Mouse (Mus musculus) heart, postnatal 10 days (tissue): ENCODE results near the gene Slc28a1. TPM values are rescaled to one million over a fixed set of nuclear protein-coding genes. Genes with fewer than 3 reads are reported as not detected.
"Not testable (repeated sequence)": the region's sequence is repeated elsewhere in the genome, so short reads cannot be mapped to it uniquely, and the experiment has no call there.

ENCODE experiments used
- DNase-seq, 2 experiments: peaks; one replicate each; pipeline ENCODE4 v3.0.0; 2021
- intact Hi-C: fragments of 180-260 bp; cut with DNase I; formaldehyde crosslinking; loops from one replicate; pipeline ENCODE4 v1.15.1; 2025
- total RNA-seq, 2 experiments: library from RNA; stranded (reverse); gene quantifications; 2 replicates each; pipeline ENCODE4 v1.2.3; 2021

Gene Slc28a1
- total RNA-seq, 2 experiments from 2014 or later: 0.20 to 0.53 TPM

DNA sequence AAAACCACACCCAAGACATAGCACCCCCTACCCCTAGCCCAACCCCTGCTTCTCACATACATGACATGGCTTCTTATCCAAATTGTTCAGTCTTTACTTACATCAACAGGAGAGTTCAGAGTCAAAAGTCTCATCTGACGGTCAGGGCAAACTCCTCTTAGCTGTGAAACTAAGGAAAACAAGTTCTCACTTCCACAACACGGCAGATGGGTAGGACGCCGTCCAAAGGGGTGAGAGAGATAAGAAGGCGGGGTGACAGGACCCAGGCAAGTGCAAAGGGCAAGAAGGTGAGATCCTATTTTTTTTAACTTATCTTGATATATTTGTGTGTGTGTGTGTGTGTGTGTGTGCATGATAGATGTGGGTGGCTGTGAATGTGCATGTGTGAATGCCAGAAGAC lies 9.0 kb downstream of the Slc28a1 start:
- no peak for DNase-seq
- intact Hi-C loops: no loop called here

DNA sequence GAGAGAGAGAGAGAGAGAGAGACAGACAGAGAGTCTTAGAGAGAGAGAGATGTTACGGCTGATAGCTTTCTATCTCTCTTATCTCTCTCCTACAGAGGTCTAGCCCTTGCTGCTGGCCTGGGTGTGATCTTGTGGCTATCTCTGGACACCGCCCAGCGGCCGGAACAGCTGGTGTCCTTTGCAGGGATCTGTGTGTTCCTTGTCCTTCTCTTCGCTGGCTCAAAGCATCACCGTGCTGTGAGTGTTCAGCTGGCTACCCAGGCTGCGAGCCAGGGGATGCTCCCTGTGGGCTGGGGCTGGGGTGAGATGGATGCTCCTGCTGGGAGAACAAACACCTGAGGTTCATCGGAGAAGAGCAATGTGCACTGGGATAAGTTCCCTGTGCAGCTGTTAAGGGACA lies 10.2 kb downstream of the Slc28a1 start:
- intact Hi-C loops: no loop called here
- peak; percentile 59 to 60 for DNase-seq

DNA sequence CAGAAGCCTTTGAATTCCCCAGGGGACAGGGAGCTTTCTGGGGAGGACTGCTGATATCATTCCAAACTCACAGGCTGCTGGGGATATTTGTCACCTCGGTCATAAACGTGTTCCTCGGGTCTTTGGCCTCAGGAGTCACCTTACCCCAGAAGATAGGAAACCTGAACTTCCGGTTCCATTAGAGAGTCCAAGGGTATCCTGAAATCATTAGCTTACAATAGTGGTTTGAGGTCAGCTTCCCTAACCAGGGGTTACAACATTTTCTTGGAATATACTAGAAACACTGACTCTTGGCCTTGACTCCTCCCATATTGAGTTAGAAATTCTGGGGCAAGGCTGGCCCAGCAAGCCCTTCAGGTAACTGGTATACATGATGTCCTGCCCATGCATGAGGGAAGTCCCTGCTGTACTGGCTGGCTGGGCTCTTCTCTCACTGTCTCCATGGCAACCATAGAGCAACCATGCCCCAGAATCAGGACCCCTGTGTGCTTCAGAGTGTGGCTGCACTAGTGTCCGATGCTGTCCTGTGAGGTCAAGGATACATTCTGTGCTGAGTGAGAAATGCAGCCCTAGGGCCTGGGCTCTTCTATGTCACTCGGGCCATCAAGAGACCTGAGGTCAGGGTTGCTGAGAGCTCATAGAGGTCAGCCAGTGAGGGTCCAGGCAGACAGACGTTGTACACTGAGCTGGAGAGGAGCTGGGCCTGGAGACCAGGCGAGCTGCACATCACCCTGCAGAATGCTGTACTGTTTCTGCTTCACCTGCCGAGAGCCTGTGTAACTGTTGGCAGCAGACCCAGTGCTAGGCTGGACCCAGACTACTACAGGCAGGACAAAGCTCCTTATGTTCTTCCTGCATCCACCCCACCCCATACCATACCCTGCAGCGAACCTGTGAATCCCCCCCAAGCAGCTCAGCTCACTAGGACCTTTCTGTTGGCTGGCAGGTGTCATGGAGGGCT lies 10.9 kb downstream of the Slc28a1 start:
- intact Hi-C loops: no loop called here
- DNase-seq: no peak

DNA sequence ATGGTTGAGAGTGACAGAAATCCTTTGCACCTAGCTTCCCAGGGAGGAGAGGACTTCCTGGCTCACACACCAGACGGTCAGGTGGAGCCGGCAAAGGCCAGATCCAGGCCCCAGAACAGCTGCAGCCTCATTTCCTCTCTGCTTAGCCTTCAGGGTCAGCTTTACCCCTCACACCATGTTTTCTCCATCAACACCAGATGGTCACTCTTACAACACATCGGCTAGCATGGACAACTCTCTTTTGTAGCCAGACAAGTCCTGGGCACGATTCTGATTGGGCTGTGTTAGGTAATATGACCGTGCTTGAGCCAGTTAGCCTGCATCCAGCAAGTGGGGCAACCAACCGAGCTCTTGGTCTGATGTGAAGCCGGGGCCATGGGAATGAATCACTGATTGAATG lies 17.3 kb downstream of the Slc28a1 start:
- DNase-seq: peak; percentile 59 to 63
- intact Hi-C loops: no loop called here

DNA sequence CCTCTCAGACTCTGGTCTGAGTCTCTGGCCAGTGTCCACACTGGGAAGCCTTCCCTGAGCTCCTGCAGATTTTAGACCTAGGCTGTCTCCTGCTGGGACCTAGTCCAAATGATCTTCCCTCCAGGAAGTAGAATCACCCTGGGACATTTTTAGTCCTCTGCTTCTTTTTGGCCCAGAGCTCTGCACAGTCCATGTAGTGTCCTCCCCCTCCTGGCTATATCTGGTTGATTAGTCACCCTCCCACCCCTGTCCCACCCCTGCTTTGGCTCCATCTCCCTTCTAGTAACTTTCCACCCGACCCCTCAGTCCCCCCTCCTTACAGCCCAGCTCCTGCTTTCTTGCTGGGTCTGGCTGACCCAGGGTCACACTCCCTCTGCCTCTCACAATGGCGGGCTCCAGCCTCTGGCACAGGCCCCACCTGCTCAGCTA lies 18.3 kb downstream of the Slc28a1 start:
- DNase-seq: peak; percentile 74 to 80
- intact Hi-C loops: no loop called here

DNA sequence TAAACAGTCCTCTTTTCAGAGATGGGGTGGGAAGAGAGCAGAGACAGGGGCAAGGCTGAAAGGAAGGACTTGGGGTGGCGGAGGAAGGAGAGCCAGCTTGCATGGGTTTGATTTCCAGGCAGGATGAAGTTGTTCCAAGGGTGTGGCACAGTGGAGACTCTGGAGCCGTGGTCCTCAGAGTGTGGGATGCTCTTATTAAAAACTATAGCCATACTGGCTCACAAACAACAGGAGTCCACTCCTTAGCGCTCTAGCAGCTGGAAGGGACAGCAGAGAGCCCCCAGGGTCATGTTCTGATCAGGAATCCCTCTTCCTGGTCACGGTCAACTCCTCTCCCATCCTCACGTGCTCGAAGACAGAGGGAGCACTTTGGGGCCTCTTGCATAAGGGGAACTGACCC lies 18.8 kb downstream of the Slc28a1 start:
- intact Hi-C loops: no loop called here
- peak in 1 of 2 experiments; percentile 55 for DNase-seq

DNA sequence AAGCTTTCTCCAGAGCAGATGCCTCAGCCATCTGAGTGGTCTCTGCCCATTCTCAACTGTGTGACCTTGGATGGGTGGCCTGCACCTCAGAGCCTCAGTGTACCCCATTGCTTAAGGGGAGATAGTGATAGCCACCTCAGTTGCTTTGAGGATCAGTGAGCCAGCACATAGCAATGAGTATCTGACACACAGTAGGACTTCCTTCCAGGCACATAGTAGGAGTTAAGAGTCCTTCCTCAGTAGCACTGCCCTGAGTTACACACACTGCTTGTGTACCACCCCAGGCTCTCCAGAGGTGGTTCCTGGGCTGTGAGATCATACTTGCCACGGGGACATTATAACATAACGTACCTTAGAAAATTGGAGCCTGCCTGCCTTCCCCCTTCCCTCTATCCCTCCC lies 19.3 kb downstream of the Slc28a1 start:
- intact Hi-C loops: no loop called here
- no peak for DNase-seq

DNA sequence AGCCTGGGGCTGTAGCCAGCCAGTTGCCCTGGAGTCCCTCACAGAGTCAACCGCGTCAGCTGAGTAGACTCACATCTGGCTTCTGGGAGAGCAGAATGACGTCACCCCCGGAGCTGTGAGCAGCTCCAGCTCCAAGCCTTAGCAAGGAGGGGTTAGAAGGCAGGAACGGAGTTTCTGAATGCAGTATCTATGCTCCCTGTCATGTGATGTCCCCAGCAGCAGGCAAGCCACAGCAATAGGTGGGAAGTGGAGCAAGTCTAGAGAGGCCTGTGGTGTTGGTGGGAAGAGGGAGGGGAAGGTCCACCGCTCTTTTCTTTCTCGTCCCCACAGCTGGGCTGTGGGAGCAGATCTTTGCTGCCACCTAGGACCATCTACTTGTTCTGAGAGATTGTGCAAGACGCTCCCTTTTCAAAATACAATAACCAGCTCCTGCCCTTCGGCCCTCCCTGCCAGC lies 20.0 kb downstream of the Slc28a1 start:
- intact Hi-C loops: no loop called here
- DNase-seq: peak; percentile 86 to 87

DNA sequence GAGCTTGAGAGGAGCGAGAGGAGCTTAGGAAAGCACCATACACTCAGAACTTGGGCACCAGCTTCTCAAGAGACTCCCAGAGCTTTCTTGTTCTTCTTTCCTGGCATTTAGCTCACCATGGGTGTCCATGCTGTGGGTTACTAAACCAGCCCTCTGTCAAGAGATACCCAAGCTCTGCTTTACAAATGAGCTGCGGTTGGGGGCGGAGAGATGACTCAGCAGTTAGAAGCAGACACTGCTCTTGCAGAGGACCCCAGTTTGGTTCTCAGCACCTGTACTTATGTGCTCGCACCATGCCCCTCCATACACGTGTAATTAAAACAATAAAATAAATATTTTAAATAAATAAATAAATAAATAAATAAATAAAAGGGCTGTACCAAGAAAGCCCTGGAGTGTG lies 22.7 kb downstream of the Slc28a1 start:
- intact Hi-C loops: no loop called here

DNA sequence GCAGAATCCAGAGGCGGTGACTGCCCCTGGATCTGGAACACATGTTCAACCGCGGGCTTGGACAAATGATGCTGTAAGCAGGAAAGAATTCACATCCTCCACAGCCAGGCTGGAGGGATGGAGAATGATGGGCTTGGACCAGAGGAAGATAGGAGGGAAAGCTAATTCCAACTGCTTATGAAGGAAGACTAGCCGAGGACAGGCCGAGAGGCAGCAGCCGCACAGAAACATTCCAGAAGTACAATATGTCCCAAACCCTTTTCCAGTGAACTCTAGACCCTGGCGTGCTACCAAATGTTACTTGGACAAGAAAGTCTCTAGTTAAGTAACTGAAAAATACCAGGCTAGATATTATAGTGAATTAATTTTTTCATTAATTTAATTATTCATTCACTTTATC lies 24.5 kb downstream of the Slc28a1 start:
- peak; percentile 72 to 79 for DNase-seq
- intact Hi-C loops: no loop called here

More for the DNA sequence above, 22.7 kb downstream of the Slc28a1 start:
- no peak for DNase-seq

DNA sequence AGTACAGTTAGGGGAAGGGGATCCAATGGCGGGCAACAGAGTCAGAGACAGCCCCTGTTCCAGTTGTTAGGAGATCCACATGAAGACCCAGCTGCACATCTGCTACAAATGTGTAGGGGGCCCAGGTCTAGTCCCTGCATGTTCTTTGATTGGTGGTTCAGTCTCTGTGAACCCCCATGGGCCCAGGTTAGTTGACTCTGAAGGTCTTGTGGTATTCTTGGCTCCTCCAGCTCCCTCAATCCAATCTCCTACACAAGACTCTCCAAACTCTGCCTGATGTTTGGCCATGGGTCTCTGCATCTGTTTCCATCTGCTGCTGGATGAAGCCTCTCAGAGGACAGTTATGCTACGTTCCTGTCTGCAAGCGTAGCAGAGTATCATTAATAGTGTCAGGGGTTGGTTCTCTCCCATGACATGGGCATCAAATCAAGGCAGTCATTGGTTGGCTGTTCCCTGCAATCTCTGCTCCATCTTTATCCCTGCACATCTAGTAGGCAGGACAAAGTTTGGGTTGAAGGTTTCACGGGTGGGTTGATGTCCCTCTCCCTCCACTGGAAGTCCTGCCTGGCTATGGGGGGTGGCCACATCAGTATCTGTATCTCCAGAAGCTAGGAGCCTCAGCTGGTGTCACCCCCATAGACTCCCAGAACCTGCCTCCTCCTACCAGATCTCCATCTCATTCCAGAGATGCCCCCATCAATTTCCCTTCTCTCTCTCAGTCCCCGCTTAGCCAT lies 25.2 kb downstream of the Slc28a1 start:
- DNase-seq: peak in 1 of 2 experiments; percentile 25
- intact Hi-C loops: no loop called here

DNA sequence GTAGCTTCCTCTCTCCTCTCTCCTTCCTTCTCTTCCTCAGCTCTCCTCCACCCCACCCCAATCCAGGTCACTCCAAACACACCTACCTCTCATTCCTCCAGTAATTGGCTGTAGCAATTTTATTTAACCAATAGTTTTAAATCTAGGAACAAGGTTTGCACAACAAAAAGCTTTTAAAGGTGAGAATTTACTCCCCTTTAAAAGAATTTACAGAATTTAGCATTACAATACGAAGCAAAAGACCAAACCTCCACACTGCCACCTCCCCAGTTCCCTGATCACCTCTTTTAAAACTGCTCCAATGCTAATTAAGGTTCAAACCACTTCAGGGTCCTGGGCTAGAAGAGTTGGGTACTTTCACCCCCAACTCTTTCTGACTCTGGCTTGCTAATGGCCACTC lies 26.9 kb downstream of the Slc28a1 start:
- DNase-seq: no peak
- intact Hi-C loops: no loop called here

DNA sequence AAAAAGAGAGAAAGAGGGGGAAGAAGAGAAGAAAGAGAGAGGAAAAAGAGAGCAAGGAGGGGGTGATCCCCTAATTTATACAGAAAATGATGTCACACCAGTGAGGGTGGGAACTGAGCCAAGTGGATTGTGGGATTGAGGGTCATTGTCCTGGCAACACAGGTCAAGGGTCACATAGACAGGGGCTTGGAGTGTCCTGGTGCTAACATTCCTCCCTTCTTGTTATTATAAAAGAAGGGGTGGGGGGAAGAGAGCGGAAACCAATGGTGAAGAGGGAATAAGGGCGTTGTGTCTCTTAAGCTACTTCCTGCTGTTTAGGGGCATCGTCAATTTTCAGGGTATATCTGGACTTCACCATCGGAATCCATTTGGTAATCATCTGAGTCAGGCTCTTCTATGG lies 28.5 kb downstream of the Slc28a1 start:
- DNase-seq, intact Hi-C loops: not testable (repeated sequence)

DNA sequence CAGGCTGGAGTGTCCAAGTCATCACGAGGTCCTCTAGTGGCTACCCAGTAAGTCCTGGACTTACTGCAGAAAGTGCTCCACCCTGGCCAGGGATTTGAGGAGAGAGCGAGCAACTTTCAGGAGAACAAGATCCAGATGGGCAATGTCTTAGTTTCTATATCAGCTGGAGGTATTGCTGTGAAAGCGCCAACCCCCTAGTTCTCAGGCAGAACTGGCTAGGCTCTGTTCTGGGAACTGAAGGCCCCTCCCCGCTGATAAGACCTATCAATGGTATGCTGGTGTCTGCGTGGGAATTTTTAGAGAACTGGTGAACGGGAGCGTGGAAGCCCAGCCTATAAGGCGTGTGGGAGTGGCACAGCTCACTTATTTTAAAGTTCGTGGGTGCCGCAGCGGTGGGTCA lies 35.2 kb downstream of the Slc28a1 start:
- intact Hi-C loops: loop anchor here (5.0 to 10.0 kb wide), 2 partner anchors 77 to 415 kb away; no protein-coding TSS in a partner anchor
- DNase-seq: peak; percentile 45 to 55

DNA sequence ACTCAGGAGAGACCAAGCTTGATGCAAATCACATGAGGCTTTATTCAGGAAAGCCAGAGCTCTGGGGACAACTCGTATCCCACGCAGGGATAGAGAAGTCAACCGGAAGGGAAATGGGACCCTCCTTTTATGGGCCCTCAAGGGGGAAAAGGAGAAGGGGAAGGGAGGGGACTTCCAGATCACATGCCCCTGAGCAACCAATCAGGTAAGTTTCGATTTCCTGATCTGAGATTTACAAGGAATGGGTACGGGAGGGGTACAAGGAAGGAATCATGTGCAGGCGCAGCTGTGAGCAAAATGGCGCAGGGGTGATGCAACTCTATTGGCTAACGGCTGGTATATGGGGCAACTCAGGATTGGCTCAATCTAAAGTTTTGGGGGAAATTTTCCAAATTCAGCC lies 36.6 kb downstream of the Slc28a1 start:
- DNase-seq: no peak
- intact Hi-C loops: loop anchor here (5.0 to 10.0 kb wide), 2 partner anchors 79 to 416 kb away; no protein-coding TSS in a partner anchor

DNA sequence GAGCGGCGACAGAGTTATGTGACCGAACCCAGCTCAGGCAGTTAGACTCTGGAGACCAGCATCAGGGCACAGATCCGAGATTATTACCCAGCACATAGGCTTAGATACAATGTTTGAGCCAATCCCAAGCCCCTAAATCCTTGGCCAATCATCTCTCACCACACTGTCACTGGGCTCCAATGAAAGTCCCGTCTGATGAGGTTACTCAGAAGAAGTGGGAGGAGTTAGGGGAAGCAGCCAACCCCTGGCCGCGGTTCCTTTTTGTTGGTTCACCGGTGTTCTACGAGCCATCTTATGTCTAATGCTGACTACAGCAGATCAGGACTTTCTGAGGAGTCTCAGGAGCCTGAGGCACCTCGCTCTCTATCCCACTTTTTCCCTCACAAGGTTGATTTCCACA lies 37.7 kb downstream of the Slc28a1 start:
- intact Hi-C loops: loop anchor here (2.0 to 10.0 kb wide), 3 partner anchors 34 to 418 kb away; no protein-coding TSS in a partner anchor
- no peak for DNase-seq

DNA sequence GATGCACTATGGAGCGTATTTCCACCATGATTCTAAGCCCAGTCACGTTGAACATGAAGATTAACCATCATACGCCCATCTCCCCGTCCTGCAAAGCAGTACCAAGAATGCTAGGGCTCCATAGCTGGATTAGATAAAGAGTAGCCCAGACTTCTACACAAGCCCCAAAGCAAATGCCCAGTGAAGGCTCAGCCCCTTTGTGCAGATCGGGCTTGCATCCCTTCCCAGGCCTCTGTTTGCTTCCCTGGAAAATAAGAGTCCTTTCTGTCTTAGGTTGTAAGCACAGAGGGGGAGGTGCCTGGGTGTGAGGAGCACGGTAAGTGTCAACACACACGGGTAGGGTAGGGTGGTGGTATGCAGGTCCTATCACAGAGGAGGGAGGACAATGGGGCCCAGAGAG lies 38.2 kb downstream of the Slc28a1 start:
- no peak for DNase-seq
- intact Hi-C loops: loop anchor here (2.0 to 10.0 kb wide), 3 partner anchors 34 to 418 kb away; no protein-coding TSS in a partner anchor

DNA sequence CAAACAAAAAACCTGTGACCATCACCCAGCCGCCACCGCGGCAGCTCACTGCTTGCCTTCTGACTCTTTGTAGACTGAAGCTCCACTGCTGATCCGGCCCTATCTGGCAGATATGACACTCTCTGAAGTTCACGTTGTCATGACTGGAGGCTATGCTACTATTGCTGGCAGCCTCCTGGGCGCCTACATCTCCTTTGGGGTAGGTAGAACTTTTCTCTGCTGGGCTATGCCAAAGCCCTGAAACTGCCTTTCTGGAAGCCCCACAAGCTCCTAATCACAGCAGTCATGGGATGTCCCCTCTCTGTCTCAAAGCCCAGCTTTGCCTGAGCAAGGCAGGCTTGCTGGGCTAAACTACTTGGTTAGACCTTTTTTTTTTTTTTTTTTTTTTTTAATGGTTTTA lies 38.7 kb downstream of the Slc28a1 start:
- DNase-seq: no peak
- intact Hi-C loops: loop anchor here (2.0 to 10.0 kb wide), 3 partner anchors 35 to 419 kb away; no protein-coding TSS in a partner anchor

DNA sequence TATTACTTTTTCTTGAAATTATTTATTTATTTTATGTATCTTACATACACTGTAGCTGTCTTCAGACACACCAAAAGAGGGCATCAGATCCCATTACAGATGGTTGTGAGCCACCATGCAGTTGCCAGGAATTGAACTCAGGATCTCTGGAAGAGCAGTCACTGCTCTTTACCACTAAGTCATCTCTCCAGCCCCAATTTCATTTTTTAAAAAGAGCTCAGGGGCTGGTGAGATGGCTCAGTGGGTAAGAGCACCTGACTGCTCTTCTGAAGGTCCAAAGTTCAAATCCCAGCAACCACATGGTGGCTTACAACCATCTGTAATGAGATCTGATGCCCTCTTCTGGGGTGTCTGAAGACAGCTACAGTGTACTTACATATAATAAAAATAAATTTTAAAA lies 39.6 kb downstream of the Slc28a1 start:
- not testable (repeated sequence) for DNase-seq
- intact Hi-C loops: loop anchor here (5.0 to 10.0 kb wide), 2 partner anchors 82 to 419 kb away; no protein-coding TSS in a partner anchor

DNA sequence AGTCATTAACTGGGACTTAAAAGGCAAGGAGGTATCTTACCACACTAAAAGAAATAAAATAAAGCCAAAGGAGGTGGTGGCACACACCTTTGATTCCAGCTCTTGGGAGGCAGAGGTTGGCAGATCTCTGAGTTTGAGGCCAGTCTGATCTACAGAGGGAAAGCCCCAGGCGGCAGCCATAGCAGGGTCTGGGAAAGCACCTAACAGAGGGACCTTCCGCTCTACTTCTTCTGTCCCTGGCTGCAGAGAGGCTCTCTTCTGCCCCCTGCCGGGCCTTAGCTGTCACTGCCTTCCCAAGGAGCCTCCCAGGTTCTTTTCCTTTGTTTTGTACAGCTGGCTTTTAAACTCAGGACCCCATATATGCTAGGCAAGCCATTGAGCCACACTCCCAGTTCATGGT lies 40.4 kb downstream of the Slc28a1 start:
- peak; percentile 71 to 75 for DNase-seq
- intact Hi-C loops: loop anchor here (1.0 to 10.0 kb wide), 4 partner anchors 83 to 420 kb away; no protein-coding TSS in a partner anchor

DNA sequence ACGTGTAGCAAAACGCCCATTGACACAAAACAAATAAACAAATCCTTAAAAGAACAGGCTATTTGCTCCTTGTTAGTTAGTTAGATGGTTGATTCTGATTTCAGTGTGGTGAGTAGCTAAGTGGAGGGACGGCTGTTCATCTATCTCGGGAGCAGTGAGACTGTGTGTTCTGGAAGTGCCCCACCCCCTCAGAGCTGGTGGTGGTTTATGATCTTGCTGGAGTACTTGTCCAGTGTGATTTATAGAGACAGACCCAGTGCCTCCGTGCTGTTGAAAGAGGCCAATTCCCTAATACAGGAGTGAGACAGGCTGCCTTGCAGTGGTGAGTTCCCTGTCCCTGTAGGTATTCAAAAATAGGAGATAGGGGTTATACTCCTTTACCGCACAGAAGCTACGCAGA lies 44.3 kb downstream of the Slc28a1 start:
- intact Hi-C loops: loop anchor here (10.0 kb wide), 1 partner anchor 424 kb away; no protein-coding TSS in a partner anchor
- DNase-seq: no peak
